Mouse (Mus musculus) embryo, embryonic 10.5 days (tissue): Measurements from ENCODE around the gene Sp100.

Experiments used
- DNase-seq: peaks from one replicate; pipeline ENCODE4 v3.0.0-alpha.2; 2015; ENCODE audit warnings: low spot score

The Sp100 gene

DNA sequence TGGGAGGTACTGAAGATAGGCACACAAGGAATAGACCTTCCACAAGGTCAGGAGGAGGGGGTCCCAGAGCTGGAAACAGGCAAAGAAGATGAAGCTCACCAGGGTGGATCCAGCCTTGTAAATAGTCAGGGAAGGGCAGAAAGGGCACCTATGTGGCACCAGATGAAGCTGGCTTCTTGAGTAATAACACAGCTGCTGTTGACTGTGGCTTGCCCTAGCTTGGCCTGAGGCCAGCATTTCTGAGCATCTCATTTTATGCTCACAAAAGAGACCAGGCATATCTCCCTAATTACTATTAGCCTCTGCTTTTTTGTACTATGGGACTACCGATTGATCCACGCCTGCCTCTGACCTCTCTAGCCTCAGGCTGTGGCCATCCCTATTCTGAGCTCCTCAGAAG lies 100.0 kb downstream of the Sp100 start:
- no peak for DNase-seq

DNA sequence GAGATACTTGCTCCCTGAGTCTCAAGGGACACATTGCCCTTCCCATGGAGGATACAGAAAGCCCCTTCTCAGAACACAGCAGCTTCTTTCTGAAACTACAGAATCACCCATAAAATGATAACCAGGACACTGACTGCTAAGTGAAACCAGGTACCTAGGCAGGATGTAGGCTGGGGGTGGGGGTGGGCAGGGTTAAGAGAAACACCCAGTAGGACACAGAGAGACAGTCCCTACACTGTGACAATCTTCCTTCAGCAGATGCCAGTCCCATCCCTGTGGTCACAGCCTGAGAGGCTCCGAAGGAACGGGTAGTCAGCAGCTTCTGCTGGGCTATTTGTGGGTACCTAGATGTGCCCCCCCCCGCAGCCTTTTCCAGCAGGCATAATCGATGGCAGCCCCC lies 100.9 kb downstream of the Sp100 start:
- no peak for DNase-seq

DNA sequence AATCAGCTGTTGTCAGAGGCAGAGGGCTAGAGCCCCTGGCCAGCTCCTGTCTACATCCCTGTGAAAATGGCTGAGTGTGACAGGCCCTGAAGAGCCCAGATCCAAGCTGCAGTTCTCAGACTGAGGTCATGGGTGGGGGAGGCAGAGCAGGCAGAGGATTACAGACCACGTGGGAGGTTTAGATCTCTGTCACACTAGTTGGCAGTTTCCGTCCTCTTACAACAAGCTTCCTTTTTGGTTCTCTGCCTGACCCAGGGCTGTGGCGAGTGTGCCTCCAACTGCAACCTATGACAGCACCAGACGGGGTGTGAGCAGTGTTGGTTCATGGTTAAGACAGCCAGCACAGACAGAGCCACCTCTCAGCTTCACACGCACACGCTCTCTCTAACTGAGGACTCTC lies 101.7 kb downstream of the Sp100 start:
- peak; percentile 17 for DNase-seq

DNA sequence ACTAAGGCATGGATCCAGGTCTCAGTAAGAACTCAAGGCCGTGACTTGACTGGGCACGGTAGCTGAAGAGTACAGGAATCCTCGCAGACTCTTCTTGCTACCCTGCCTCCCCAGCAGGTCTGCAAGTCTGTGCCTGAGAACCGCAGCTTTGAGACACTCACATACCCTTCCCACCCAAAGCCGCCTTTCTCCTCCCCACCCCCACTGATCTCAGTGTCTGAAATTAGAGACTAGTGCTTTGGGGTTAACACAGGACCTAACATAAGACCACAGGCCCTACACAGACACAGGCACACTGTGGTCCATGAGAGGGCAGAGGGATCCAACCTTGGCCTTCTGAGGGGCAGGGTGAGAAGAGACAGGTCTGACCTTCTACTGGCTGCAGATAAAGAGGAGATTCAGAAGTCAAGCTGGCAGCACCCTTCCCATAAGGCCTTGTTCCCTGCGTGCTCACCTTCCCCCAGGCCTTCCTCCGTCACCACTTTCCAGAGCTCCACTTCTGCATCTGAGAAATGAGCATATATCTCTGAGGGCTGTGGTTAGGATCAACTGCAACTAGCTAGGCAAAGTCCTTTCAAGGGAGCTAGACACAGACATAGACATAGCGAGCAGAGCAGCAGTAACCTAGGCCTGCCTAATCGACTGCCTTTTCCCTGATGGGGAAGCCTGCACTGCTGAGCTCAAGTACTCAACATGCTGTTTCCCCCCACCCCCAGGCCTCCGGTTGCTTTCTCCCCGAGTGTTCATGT lies 102.3 kb downstream of the Sp100 start:
- no peak for DNase-seq

DNA sequence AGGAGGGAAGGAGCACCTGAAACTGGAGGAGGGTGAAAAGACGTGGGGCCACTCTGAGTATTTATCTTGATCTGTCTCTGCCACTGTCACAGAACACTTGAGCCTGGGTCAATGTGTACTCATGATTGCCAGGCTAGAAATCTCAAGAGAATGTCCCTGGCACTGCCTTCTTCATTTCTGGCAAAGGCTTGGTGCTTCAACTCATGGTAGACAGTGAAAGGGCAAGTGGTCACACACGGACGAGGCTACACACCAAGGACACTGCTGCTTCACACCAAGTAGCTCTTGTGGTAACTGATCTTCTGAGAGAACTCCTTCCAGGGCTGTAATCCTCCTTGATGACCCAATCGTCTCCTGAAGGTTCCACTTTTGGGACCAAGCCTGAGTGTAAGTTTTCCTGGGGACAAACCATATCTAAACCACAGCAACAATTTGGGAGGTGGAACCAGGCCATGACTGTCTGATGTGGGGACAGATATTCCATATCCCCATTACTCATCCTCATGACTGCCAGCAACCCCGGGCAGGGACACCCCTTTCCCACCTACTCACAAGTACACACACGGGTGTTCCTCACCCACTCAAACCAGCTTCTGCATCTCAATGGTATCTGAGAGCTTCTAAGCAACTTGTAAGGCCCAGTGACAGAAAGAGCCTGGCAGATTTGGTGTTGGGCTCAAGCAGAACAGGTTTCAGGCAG lies 107.9 kb downstream of the Sp100 start:
- no peak for DNase-seq

DNA sequence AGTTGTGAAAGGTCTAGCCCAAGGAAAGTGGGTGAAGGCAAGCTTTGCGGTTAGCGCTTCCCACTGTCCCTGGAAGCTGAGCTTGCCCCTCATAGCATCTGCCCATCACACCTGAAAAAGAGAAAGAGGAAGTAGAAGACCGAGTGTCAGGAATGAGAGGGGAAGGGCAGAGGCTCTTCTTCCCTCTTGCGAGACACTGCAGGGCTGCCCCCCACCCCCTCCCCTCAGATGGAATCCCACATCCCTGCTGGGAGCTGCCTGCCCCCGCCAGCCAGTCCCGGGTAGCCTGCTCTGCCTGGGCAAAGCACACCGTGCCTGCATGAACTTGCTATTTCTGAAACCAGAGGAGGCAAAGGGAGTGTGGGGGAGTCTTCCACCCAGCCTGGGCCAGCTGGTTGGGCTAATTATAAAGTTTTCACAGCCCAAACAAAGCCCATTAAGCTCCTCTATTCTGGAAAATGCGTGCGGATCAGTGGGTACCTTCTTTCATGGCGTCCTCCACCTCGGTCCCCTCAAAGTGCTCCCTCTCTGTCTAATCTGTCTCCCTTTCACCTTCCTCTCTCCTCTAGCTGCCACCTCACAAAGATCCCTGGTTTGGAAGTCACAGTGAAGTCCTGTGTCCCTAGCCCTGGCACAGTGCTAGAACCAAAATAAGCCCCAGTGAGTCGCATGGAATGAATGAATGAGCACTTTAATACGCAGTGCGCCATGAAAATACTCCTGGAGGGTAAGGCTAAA lies 108.6 kb downstream of the Sp100 start:
- no peak for DNase-seq

DNA sequence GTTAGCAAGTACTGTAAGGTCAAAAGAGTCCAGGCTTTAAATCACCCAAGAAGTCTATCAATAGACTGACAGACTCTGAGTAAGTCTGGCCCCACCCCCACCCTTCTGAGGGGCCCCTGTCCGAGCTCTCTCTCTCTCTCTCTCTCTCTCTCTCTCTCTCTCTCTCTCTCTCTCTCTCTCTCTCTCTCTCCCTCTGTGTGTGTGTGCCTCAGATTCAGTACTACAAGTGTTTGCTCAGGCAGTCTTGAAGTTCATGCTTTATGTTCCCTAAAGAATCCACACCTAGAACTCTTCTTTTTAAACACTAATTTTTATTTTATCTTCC lies 109.1 kb downstream of the Sp100 start:
- DNase-seq: peak; percentile 3
